Mouse (Mus musculus): ENCODE data around the gene Mrpl50. TPM values are rescaled to one million over a fixed set of nuclear protein-coding genes. Genes with fewer than 3 reads are reported as not detected.
"Not testable (repeated sequence)": the region's sequence is repeated elsewhere in the genome, so short reads cannot be mapped to it uniquely, and the experiment has no call there.

Mrpl50 gene
- total RNA-seq, 4 experiments from 2014 or later, result 48.8 to 56.4 (median 55.6) TPM

- DNase-seq (ENCODE audit: low spot score), result not testable (repeated sequence)
Observed at GRCm38 (mm10) chr4:49510236-49510835, 10.6 kb downstream of the Mrpl50 start.

GRCm38 (mm10) chr4:49509183-49509582 is 11.7 kb downstream of the Mrpl50 start:
- no peak for DNase-seq (ENCODE audit: low spot score)

- DNase-seq (ENCODE audit: low spot score), result no peak
Observed at GRCm38 (mm10) chr4:49506386-49506785, 14.5 kb downstream of the Mrpl50 start, which contains the start of gene Baat. Baat (minus strand) TSS chr4:49506557.

- no peak for DNase-seq (ENCODE audit: low spot score)
Observed at GRCm38 (mm10) chr4:49503563-49503962, 17.3 kb downstream of the Mrpl50 start.

GRCm38 (mm10) chr4:49485934-49486650 is 34.8 kb downstream of the Mrpl50 start:
- DNase-seq (ENCODE audit: low spot score), result not testable (repeated sequence)

DNA sequence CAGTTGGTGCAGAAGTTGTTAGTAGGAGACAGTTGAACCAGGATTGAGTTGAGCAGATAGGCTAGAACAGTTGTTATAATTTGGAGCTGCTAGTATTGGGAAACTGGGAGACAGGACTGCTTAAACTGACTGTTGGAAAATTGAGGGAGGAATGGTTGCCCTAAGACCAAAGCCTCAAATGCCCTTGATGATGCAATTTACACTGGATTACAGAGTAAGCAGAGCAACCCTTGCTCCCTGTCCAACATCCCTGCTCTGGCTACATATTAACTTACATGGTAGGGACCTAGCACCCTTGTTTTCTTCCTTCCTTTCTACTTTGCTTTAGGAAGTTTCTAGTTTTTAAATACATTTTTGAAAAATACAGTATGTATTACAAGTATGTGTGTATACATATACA is 35.5 kb downstream of the Mrpl50 start:
- DNase-seq (ENCODE audit: low spot score), result no peak

DNA sequence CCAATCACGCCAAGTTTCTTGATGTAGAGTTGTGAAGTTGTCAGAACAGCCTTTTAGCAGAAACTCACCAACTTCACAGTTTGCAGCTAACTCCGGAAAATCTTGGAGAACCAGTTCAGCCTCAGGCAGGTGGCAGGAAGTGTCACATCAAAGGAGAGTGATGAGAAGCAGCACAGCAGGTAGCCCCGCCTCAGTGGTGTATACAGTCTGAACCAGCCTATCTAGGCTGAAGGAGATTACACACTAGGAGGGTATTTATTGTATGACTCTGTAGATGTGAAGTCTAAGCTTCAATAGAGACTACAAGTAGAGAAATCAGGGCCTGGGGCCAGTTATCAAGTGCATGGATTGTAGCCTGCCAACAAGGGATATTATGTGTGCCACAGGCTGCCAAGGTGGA is 40.0 kb downstream of the Mrpl50 start:
- DNase-seq (ENCODE audit: low spot score), result no peak

DNA sequence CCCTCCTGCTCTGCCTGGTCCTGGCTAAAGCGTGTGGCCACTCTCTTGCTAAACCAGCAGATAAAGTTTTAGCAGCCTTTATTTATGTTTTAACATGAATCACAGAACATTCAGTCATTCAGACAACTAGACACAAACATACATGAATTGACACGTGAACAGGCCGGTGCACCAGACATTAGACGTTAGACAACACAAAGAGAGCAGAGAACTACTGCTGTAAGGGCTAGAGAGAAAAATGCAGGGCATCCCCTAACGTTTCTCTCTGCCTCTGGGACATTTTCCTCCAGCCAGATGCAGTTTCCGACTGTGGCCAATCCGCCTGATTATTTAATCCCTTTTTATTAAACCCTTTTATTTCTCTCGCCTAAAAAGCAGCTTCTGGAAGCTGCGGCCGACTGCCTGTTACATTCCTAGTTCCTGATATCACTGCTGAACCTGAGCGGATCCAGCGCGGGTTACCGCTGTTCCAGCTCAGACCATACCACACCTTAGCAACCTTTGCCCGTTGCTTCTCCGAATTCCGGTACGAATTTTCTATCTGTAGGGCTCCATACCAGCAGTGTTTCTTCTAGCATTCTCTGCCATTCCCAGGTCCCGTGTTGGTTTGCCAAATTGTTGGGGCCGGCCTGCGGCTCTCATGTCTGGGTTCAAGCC is 40.7 kb downstream of the Mrpl50 start:
- DNase-seq (ENCODE audit: low spot score), result no peak

- DNase-seq (ENCODE audit: low spot score), result not testable (repeated sequence)
Observed at GRCm38 (mm10) chr4:49479035-49479434, 41.9 kb downstream of the Mrpl50 start.

DNA sequence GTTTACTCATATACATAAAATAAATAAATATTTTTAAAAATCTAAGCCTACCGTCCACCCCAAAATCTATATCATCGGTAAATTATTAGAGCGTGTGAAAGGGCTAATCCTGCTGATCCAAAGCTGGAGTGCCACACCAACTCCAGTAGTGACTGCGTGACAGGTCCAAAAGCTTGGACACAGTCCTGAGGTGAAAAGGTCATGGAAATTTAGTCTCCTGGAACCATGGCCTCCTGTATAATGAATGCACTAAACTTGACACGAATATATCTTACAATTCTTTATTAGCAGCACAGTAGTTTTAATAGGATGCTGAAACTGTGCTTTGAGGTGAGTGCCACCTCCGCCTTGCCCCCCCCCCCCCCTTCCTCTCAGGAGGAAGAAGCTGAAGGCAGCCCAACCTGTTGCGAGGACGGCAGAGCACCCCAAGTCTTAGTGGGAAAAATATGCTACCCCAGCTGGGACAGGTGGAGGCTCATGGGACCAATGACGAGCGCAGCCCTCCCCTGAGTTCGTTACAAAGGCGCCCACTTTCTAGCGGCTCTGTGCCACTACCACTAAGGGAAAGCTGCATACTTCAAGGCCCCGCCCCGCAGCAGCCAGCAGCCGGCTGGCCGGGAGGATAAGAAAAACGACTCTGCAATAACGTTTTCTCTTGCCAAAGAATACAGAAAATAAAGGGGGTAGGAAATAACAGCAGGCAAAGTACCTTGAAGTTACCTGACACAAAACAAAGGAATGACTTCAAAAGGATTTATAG is 42.6 kb downstream of the Mrpl50 start:
- no peak for DNase-seq (ENCODE audit: low spot score)

- DNase-seq (ENCODE audit: low spot score), result no peak
Observed at GRCm38 (mm10) chr4:49474583-49474982, 46.3 kb downstream of the Mrpl50 start.

- no peak for DNase-seq (ENCODE audit: low spot score)
Observed at GRCm38 (mm10) chr4:49473435-49474100, 47.3 kb downstream of the Mrpl50 start, which contains the start of gene Acnat1. Acnat1 (minus strand) TSS chr4:49473912.

DNA sequence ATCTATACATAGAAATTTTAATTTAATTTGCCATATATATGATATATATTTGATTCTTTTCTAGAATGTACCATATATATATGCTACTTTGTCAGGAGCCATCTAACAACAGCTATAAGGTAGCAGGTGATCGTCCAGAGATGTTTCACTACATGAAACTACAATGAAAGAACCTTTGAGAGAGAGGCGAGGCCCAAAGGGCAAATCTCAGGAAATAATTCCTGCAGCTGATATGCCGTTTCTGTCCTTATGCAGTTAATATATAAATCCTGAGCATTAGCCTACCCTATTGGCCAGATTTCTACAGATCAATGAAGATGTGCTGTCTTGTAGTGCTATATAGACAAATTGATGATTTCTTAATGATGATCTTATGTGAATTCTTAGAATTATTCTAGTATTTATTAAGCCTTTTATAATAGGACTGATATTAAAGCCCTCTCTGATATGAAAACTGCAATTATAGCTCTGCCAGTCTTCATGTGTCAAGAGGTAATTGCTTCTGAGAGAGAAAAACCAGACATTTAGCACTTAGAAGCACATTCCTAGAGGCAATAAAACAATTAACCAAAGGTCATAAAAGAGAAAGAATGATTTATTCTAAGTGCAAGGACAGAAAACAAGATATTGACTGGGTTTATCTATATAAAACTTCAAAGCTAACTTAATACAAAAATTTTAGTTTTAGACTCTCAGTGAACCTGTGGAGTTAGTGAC is 51.3 kb downstream of the Mrpl50 start:
- no peak for DNase-seq (ENCODE audit: low spot score)

GRCm38 (mm10) chr4:49467360-49467759 is 53.5 kb downstream of the Mrpl50 start:
- DNase-seq (ENCODE audit: low spot score), result no peak

Other genes with a start within 250 kb of the Mrpl50 start
- not detected for gene Acnat2, start 112.9 kb downstream of the Mrpl50 start, total RNA-seq (2022)
- gene Acnat1, start 47.2 kb downstream of the Mrpl50 start, total RNA-seq (2022), result not detected
- under 1 TPM in 1 of 4 experiments, not detected in 3; 0.35 TPM for gene Baat, start 14.5 kb downstream of the Mrpl50 start, total RNA-seq (2022)
- 1 to 10 TPM; 5.9 to 6.3 (median 6.1) TPM for gene Zfp189, start 83 bp upstream of the Mrpl50 start, total RNA-seq (2022)
- 10 to 100 TPM in 3 of 4 experiments, 1 to 10 TPM in 1; 10.0 to 19.0 (median 17.1) TPM for gene Aldob, start 28.5 kb upstream of the Mrpl50 start, total RNA-seq (2022)
- gene Tmem246, start 76.8 kb upstream of the Mrpl50 start, total RNA-seq (2022), result 10 to 100 TPM; 57.7 to 59.8 (median 58.4) TPM
- gene Rnf20, start 110.9 kb upstream of the Mrpl50 start, total RNA-seq (2022), result 10 to 100 TPM; 36.7 to 42.5 (median 38.9) TPM
- not detected for gene Ppp3r2, start 160.9 kb upstream of the Mrpl50 start, total RNA-seq (2022)